Mouse (Mus musculus): ENCODE measurements at regions not wholly inside any gene's neighbourhood (a gene's known extent, or its start where the extent isn't known, plus 50 kb on each side); places are given as distances from the start of the nearest gene placed in this dataset.

DNA sequence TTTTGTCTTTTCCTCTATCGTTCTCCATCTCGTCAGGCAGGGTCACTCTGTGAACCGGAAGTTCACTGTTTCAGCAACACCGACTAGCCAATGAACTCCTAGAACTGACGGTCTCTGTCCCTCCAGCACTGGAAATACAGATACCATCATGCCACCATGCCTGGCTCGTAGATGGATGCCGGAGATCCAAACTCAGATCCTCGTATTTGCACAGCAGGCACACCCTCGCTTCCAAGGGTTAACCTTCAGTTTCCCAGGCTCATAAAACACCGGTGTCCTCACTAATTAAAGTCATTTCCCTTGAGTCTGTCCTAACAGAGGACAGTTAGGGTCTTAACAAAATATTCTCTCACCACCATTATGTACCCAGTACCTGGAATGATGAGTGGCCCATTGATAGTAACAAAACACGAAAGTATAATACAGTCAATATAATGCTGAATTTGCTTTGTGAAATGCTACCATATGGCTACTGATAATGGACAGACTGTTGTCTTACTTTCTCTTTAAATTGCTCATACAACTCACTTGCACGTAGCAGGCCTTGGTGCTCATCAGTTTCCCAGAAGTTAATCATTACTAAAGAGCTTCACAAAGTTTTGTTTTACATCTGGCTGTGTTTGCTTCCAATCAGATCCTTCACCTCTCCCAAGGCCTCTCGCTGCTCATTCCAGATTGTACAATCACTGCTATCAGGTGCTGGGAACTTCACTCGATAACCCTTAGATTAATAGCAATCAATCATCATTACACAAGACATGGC is 52.7 kb upstream of the Ccn6 start:
- TF ChIP-seq CTCF (IDR thresholded peaks at IDR 0.05; ENCODE audit: extremely low read depth, insufficient read length, insufficient replicate concordance, low read depth, low read length) (no peak), POLR2A (IDR thresholded peaks at IDR 0.05; ENCODE audit: low read depth, low read length) (no peak)

Data from small intestine, adult 2 months (tissue).